Mouse (Mus musculus) right cerebral cortex, adult 18-20 months (tissue): ENCODE results near the gene St6galnac6.

ENCODE experiments used
- DNase-seq: peaks from one replicate; pipeline ENCODE4 v3.0.0; 2022; ENCODE audit warnings: mixed read lengths

The St6galnac6 gene

DNA sequence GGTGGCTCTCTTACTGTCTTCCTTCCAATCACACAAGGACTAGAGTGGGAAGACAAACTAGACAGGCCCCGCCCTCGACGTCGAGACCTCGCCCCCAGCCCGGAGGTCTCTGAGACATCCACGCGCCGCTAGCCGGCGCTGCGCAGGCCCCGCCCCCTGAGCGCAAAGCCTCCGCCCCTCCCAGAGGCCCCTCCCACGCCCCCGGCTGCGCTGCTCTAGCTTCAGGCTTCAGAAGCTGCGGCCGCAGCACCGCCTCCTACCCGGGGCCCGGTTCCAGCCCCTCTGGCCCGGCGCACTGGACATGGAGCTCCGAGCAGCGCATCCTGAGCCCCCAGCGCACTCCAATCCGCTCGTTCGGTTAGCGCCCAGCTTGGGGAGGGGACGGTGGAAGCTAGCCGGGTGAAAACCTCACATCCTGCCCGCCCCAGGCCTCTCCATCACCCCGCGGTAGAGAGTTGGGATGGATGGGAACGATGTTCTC, 12.6 kb upstream of the St6galnac6 start, which contains the start of gene St6galnac4:
Gene St6galnac4, plus strand, starts transcription at position 225 of the 481 bp plus-strand sequence.
- peak; percentile 93 for DNase-seq

- DNase-seq, result no peak
Measured at GRCm38 (mm10) chr2:32587731-32588321, 11.7 kb upstream of the St6galnac6 start.

- DNase-seq, result peak; percentile 77
Measured at GRCm38 (mm10) chr2:32589213-32589795, 10.2 kb upstream of the St6galnac6 start.

DNA sequence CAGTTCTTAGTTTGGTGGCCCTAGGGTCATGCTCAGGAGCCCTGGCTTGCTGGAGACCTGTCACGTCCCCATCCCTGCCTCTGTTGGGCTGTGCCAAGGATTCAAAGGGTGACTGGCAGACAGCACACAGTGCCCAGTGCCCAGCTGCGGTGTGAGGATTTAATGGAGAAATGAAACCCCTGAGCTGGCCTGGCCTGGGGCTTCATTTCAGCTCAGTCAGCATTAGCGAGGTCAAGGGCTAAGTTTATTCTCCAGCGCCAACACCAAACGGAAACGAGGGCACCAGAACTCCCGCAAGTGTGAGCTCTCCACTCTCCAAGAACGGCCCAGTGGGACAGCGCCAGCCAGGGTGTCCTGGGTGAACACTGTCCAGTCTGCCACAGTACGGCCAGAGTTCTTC, 9.3 kb upstream of the St6galnac6 start:
- no peak for DNase-seq

GRCm38 (mm10) chr2:32591249-32591648, 8.3 kb upstream of the St6galnac6 start:
- no peak for DNase-seq

GRCm38 (mm10) chr2:32596725-32597124, 2.8 kb upstream of the St6galnac6 start:
- DNase-seq, result no peak

- DNase-seq, result no peak
Measured at GRCm38 (mm10) chr2:32597248-32597647, 2.3 kb upstream of the St6galnac6 start.

DNA sequence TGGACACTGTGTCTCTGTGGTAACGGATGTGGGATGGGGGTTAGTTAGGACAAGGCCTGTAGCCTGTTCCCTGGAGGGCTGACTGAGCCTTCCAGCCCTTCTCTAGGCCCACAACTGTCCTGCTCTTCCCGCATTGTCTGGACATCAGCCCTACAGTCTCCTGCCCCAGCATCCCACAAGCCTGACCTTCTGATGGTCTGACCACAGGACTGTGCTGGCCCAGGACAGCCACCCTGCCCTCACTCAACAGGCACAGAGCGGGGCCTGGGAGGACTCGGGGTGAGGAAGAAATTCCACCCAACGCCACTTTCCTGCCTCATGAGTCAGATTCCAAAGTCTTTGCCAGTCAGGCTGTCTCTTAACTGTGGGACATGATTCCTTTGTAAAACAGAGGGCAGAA, 1.8 kb upstream of the St6galnac6 start:
- DNase-seq, result no peak

DNA sequence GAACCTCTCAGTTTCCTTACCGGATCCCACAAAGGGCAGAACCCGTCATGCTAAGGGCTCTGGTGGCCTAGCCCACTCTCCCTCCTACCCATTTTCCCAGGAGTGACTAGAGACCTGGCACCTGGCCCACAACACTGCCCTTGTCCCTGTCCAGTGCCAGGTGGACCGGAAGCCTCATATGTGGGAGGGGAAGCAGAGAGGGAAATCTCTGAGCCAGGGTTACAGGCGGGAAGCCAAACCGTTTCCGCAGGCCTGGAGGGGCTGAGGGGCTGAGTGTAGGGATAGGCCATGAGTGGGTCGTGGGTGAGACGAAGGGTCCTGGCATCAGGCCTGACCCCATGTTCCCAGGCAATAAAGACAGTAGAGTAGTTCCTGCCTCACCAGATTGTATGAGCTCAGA, 1.0 kb upstream of the St6galnac6 start:
- no peak for DNase-seq

- no peak for DNase-seq
Measured at GRCm38 (mm10) chr2:32601417-32602065, 2.0 kb downstream of the St6galnac6 start.

- peak; percentile 88 for DNase-seq
Measured at GRCm38 (mm10) chr2:32602600-32603054, 3.1 kb downstream of the St6galnac6 start.

- no peak for DNase-seq
Measured at GRCm38 (mm10) chr2:32604631-32605030, 5.1 kb downstream of the St6galnac6 start.

DNA sequence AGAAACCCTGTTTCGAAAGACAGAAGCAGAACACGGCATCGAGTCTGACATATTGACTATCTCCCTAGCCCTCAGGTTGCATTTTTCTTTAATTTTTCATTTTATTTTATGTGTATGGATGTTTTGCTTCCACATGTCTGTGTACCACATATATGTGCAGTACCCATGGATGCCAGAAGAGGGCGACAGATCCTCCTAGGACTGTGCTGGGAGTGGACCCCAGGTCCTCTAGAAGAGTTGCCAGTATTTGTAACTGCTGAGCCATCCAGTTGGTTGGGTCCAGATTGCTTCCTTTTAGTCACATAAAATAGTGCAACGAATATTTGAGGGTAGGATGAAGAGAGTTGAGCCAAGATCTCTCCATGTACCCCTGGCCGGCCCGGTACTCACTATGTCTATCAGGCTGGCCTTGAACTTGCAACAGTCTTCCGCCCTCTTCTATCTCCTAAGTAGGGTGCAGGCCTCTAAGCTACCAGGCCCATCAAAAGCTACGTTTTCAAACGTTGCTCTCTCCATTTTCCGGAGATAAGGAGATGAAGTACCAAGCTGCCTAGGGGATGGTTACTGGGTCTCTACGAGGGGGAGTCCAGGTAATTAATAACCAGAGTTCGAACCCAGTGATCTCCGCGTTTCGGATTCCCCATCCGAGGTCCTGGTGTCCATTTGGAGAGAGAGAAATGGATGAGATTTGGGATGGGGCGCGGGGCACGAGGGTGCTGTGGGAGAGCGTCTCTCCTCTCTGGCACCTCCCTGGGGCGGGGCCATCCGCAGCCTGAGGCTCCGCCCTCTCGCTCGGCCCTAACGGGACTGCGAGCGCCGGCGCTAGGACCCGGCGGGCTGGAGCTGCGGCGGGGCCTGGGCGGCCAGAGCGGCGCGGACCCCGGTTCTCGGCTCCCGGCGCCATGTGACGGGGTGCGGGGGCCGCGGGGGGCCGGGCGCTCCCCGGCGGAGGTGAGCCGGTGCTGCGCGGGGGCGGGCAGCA, 6.9 kb downstream of the St6galnac6 start:
- DNase-seq, result peak; percentile 91

DNA sequence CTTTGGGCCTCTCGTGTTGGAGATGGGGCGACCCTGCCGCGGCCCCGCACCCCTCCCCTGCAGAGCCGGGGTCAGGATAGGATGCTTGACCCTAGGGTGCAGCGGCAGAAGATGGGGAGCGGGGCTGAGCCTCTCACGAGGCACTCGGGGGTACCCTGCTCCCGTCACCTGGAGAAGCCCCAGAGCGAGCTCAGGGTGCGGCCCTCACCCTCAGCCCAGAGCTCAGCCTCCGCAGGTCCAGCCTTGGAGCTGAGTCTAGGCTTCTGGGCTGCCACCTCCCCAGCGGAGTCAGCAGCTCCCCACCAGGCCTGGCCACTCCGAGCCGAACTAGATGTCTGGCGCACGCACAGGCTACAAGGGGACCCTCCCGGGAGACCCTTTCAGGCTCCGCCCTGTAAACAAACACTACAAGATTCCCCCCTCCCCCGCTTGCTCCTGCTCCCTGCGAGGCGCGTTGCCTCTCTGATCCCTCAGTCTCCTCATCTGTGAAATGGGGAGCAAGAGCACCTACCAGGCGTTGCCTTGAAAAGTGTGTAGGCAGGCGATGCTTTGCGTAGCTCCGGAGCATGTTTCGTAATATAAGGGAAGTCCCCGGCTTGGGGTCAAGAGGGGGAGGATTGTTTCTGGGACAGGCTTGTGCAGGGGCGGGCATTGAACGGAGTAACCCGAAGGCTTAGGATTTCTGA, 7.9 kb downstream of the St6galnac6 start:
- peak; percentile 63 for DNase-seq

DNA sequence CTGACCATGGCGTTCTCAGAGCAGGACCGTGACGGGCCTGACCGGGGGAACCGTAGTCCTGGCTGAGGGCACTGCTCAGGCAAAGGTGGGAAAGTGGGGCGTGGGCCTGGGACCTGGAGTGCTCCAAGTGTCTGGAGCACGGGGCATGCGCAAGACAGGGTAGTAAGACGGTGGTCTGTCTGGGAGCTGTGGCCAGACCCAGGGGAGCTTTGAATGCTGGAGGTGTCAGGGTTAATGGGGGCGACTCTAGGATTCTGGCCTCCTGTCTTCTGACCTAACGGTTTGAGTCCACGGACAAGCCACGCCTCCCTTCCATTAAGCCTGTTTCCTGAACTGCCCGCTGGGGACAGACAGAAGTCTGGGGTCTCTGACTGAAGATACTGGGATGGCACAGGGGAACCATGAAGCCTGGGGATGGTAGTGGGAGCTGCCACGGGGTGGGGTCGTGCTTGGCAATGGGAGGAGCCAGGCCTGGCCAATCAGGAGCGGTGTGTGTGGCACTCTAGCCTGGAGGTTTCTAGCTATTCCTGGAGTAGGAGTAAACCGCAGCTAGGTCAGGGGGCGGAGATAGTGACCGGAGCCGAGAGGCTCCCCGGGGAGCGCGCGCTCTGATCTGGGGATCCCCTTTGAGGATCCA, 8.8 kb downstream of the St6galnac6 start:
- DNase-seq, result peak; percentile 53

DNA sequence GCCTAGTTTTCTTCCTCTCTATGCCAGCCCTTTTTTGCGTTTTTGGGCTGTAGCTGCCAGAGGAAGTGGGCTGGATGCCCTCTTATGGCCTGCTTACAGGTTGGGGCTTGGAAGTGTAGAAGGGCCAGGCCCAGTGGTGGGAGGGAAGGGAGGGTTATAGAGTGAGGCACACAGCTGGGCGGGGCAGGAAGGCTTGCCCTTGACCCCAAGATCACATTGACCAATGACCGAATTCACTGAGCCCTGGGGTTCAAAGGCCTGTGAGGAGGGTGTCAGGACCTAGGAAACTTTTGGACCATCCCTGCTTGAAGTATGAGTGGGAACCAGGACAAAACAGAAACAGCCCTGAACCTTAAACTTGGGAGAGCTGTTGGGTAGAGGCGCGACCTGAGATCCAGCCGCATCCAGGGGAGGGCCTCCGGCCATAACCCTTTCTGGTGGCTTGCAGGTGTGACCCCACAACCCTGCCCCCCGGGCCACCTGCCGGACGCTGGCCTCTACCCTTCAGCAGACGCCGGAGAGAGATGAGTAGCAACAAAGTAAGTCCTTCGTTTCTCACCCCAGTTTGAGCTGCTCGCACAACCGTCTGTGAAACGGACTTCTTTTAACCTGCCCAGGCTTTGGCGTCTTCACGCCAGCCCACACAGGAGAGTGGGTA, 9.4 kb downstream of the St6galnac6 start:
- DNase-seq, result no peak

GRCm38 (mm10) chr2:32610610-32611229, 11.2 kb downstream of the St6galnac6 start:
- no peak for DNase-seq

DNA sequence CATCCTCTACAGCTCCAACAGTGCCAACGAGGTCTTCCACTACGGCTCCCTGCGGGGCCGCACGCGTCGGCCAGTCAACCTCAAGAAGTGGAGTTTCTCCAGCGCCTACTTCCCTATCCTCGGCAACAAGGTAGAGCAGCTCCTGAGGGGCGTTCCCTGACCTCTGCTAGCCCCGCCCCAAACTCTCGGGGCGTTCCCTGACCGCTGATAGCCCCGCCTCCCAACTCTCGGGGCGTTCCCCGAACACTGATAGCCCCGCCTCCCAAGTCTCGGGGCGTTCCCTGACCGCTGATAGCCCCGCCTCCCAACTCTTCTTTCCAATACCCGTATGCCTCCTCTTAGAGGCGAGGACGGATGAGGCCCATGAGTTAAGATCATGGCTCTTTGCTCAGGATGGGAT, 12.8 kb downstream of the St6galnac6 start:
- no peak for DNase-seq

GRCm38 (mm10) chr2:32617109-32617508, 17.6 kb downstream of the St6galnac6 start:
- DNase-seq, result no peak

DNA sequence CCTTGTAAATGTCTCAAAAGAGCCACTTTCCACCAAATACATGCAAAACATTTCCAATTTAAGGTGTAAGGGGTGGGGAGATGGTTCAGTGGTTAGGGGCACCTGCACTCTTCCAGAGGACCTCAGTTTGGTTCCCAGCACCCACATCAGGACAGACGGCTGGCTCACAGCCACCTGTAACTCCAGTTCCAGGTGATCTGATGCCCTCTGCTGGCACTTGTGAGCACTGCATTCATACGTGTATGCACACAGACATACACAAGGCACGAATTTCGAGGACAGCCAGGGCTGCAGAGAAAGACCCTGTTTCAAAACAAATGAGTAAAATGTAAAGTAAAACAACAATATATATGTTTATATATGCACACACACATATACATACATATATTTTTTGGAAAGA, 18.1 kb downstream of the St6galnac6 start:
- DNase-seq, result no peak

- DNase-seq, result no peak
Measured at GRCm38 (mm10) chr2:32618051-32618450, 18.5 kb downstream of the St6galnac6 start.
